Mouse (Mus musculus) stomach, embryonic 14.5 days (tissue): ENCODE results near the gene Nsun4. TPM values are rescaled to one million over a fixed set of nuclear protein-coding genes. Genes with fewer than 3 reads are reported as not detected.
A peak's percentile ranks its signal among the peaks of the same experiment; 100 is the strongest.

Experiments used
- ATAC-seq: fragments of 200-750 bp; cut with Nextera tagmentation; 2 replicates; pipeline ENCODE4 v1.8.0; 2017; ENCODE audit warnings: low read depth, moderate TSS enrichment; ENCODE audit not compliant: insufficient number of reproducible peaks, insufficient read depth, low FRiP score
- H3K27ac ChIP-seq: fragments of 300-500 bp; sonication (generic); 2 replicates; pipeline ENCODE4 v1.5.1; 2014; ENCODE audit warnings: mild to moderate bottlenecking, low read length, moderate library complexity, mixed read lengths
- H3K27me3 ChIP-seq: fragments of 300-500 bp; sonication (generic); 2 replicates; pipeline ENCODE4 v1.6.1; 2014; ENCODE audit warnings: low read length, control low read depth, mixed read lengths; ENCODE audit not compliant: control insufficient read depth, insufficient read depth
- H3K36me3 ChIP-seq: fragments of 300-500 bp; sonication (generic); 2 replicates; pipeline ENCODE4 v1.6.1; 2014; ENCODE audit warnings: mild to moderate bottlenecking, control low read depth, low read length, moderate library complexity, mixed read lengths; ENCODE audit not compliant: control insufficient read depth, insufficient read depth
- H3K4me1 ChIP-seq: fragments of 300-500 bp; sonication (generic); 2 replicates; pipeline ENCODE4 v1.6.1; 2014; ENCODE audit warnings: low read length, control low read depth, mixed read lengths; ENCODE audit not compliant: control insufficient read depth, insufficient read depth
- H3K4me2 ChIP-seq: fragments of 300-500 bp; sonication (generic); replicated peaks from 2 replicates; pipeline ENCODE4 v1.6.1; 2014; ENCODE audit warnings: low read depth, low read length, control low read depth
- H3K4me3 ChIP-seq: fragments of 300-500 bp; sonication (generic); 2 replicates; pipeline ENCODE4 v1.5.1; 2014; ENCODE audit warnings: low read depth, low read length, control low read depth
- H3K9ac ChIP-seq: fragments of 300-500 bp; sonication (generic); replicated peaks from 2 replicates; pipeline ENCODE4 v1.6.1; 2014; ENCODE audit warnings: low read depth, mild to moderate bottlenecking, control low read depth, low read length, moderate library complexity, mixed read lengths
- H3K9me3 ChIP-seq: fragments of 300-500 bp; sonication (generic); 2 replicates; pipeline ENCODE4 v1.6.1; 2016; ENCODE audit warnings: low read depth, low read length, control low read depth; ENCODE audit not compliant: control insufficient read depth
- WGBS: fragments of 180-500 bp; shearing (Covaris S2); extraction: QIAGEN DNeasy Blood & Tissue Kit; methylation state at CpG from one replicate; pipeline ENCODE4 v1.1.7; 2014; 5-methylcytosine and 5-hydroxymethylcytosine counted together
- polyA plus RNA-seq: library from polyadenylated mRNA; unstranded; fragments of >200 nt; fragmentation: Nextera tagmentation; extraction: Ambion mirVana; gene quantifications from 2 replicates; pipeline ENCODE4 v1.2.1, GENCODE M21; 2014

The Nsun4 gene
- polyA plus RNA-seq, 1 experiment from 2014 or later: 22.3 TPM

DNA sequence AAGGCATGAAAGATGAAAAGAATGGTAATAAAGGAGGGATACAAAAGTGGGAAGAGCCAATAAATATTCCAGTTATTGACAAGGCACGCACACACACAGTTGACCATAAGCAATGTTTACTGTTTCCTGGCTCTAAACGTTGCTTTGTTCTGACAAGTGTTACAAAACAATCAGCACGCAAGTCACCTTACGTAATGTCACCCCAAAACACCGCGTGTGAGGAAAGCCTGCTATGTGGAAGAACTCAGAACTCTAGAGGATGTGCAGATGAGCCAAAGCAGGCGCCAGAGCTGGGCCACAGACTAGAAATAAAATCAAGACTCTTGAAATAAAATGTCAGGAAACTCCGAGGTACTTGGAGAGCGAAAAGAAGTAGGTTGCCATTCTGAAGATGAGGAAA is 20.8 kb downstream of the Nsun4 start:
- Histone ChIP-seq H3K27me3 (no peaks in the 10 kb centered on the region), H3K27ac (no peak overlapping the region), H3K9ac (no peak overlapping the region), H3K36me3 (peaks cover 4% of the 10 kb centered on the region; the same call in 1 of the 2 replicates), H3K4me2 (no peak overlapping the region), H3K4me1 (no peaks in the 10 kb centered on the region), H3K4me3 (no peak overlapping the region), H3K9me3 (no peaks in the 10 kb centered on the region)
- no peak for ATAC-seq
- WGBS: 90% methylated on average over 9 of the region's 9 CpGs

DNA sequence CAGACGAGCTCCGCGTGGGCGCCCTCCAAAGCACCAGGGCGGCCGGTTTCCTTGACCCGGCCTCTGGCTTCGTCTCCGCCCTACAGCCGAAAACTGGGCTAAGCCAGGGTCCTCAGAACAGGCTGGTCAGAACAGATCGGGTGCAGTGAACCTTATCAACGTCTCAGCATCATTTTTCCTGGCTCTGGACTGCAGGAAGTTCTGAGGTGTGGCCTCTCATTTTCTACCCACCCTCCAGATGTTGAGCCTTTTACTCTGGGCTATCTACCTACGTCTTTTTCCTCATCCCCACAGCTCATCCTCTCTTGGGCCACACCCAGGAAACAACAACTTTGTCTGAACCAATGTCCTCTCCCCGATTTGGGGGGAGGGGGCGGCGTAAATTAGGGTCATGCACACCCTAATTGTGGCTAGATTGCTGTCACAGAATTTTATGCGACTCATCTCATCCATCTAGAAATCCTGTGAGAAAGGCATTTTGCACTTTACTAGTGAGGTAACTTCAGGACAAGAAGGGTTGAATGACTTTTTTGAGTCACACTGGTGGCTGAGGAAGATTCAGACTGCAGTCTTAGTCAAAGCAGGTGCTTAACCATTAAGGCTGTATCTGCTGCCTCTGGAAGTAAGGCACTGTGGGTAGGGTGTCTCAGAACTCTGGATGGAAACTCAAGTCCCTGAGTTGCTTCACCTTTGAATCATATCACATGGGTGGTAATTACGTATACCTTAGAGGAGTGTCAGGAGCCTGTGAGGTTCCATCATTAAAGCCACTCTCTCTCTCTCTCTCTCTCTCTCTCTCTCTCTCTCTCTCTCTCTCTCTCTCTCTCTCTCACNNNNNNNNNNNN is 35.6 kb downstream of the Nsun4 start, which contains the start of gene Faah:
Faah (minus strand) TSS at position 25 of the 845 bp plus-strand sequence.
- peak within 1 kb of the TSS; percentile 47 for H3K4me3 ChIP-seq
- peaks cover 9% of the 10 kb centered on the region for H3K27me3 ChIP-seq
- H3K9me3 ChIP-seq: no peaks in the 10 kb centered on the region
- H3K36me3 ChIP-seq: no peaks in the 10 kb centered on the region
- H3K27ac ChIP-seq: no peak within 1 kb of the TSS
- H3K9ac ChIP-seq: peak within 1 kb of the TSS; percentile 28; the same call in 1 of the 2 replicates
- ATAC-seq: no peak
- WGBS: 10% methylated on average over 18 of the region's 18 CpGs
- H3K4me1 ChIP-seq: no peaks in the 10 kb centered on the region
- peak within 1 kb of the TSS; percentile 84 for H3K4me2 ChIP-seq

DNA sequence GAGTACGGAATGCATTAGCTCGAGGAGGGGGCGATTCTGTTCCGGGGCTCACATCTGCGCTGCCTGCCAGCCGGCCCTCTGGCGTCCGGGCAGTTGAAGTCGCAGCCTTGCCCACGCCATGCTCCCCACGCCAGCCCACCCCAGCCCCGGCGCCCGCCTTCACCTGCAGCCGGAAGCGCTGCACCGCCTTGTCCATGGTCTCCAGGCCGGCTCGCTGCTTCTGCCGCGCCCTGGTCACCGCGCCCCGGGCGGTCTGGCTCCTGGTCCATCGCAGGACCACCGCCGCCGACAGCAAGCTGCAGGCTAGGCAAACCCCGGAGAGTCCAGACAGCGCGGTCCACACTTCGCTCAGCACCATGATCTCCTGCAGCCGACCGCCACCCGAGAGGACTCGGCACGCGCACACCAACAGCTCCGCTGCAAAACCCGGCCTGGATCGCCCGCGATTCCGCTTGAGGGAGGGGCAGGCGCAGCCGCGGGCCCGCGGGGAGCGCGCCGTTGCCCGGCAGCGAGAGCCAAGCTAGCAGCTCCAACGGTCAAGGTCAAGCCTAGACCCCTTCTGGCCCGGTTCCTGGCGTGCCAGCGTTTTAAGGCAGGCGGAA is 36.3 kb downstream of the Nsun4 start:
- no peak overlapping the region for H3K27ac ChIP-seq
- no peaks in the 10 kb centered on the region for H3K9me3 ChIP-seq
- H3K4me2 ChIP-seq: peak overlapping the region; percentile 84
- no peaks in the 10 kb centered on the region for H3K36me3 ChIP-seq
- peak; percentile 88 for ATAC-seq
- H3K4me1 ChIP-seq: no peaks in the 10 kb centered on the region
- H3K27me3 ChIP-seq: peaks cover 9% of the 10 kb centered on the region
- H3K4me3 ChIP-seq: peak overlapping the region; percentile 47
- peak overlapping the region; percentile 28; the same call in 1 of the 2 replicates for H3K9ac ChIP-seq
- WGBS: under 1% methylated on average over 60 of the region's 60 CpGs

DNA sequence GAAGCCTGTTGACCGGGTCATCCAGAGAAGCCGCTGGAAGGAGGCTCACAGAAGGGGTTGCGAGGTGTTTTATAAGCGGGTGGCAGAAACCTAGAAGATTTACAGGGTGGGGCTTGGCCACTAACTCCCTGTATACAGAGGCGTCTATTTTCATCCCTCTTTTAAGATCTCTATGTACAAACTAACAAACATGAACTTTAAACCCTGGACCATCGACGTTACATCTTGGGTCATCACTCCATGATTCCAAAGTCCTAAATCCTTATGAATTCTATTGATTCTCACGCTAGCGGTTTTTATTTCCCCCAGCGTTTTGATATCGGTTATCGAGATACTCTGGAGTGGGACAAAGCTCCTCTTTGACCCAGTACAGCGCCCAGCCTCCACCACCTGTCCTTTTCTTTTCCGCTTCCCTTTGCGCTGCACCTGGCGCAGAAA is 36.8 kb downstream of the Nsun4 start:
- no peaks in the 10 kb centered on the region for H3K36me3 ChIP-seq
- H3K27ac ChIP-seq: no peak overlapping the region
- WGBS: 9% methylated on average over 16 of the region's 16 CpGs
- peak overlapping the region; percentile 84 for H3K4me2 ChIP-seq
- peak overlapping the region; percentile 47 for H3K4me3 ChIP-seq
- H3K27me3 ChIP-seq: peaks cover 9% of the 10 kb centered on the region
- H3K9me3 ChIP-seq: no peaks in the 10 kb centered on the region
- peak overlapping the region; percentile 28; the same call in 1 of the 2 replicates for H3K9ac ChIP-seq
- no peaks in the 10 kb centered on the region for H3K4me1 ChIP-seq
- ATAC-seq: no peak

DNA sequence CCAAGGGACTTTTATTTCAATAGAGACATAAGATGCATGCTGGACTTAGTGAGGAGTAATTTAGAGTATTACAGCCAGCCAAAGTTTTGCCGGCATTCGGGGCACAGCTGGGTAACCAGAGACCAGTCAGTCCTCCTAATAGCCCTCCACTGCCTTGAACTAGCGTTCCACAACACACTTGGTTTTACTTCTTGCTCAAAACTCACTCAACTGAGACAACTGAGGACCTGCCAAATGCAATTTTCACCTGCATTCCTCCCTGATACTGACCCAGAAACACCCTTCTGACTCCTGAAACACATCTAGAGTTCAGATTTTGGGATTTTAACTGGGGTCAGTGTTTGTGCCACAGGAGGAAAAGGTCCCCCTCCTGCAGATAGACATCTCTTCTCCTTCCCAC is 37.3 kb downstream of the Nsun4 start:
- Histone ChIP-seq H3K4me1 (no peaks in the 10 kb centered on the region), H3K9ac (no peak overlapping the region), H3K9me3 (no peaks in the 10 kb centered on the region), H3K27ac (no peak overlapping the region), H3K4me3 (peak overlapping the region; percentile 47; the same call in 1 of the 2 replicates), H3K36me3 (no peaks in the 10 kb centered on the region), H3K27me3 (peaks cover 9% of the 10 kb centered on the region), H3K4me2 (peak overlapping the region; percentile 84)
- WGBS: 63% methylated on average over 3 of the region's 3 CpGs
- no peak for ATAC-seq

- H3K9me3 ChIP-seq: no peaks in the 10 kb centered on the region
- 69% methylated on average over 8 of the region's 8 CpGs for WGBS
- H3K36me3 ChIP-seq: no peaks in the 10 kb centered on the region
- H3K27me3 ChIP-seq: peaks cover 9% of the 10 kb centered on the region
- no peak for ATAC-seq
- no peak overlapping the region for H3K4me3 ChIP-seq
- no peaks in the 10 kb centered on the region for H3K4me1 ChIP-seq
- H3K27ac ChIP-seq: no peak overlapping the region
- H3K4me2 ChIP-seq: no peak overlapping the region
- no peak overlapping the region for H3K9ac ChIP-seq
Measured at GRCm38 (mm10) chr4:116015996-116016395, 37.7 kb downstream of the Nsun4 start.

- Histone ChIP-seq H3K27ac (no peak overlapping the region), H3K4me2 (no peak overlapping the region), H3K4me1 (no peaks in the 10 kb centered on the region), H3K4me3 (no peak overlapping the region), H3K9me3 (no peaks in the 10 kb centered on the region), H3K36me3 (no peaks in the 10 kb centered on the region), H3K9ac (no peak overlapping the region), H3K27me3 (peaks cover 9% of the 10 kb centered on the region)
- no peak for ATAC-seq
- 83% methylated on average over 5 of the region's 5 CpGs for WGBS
Measured at GRCm38 (mm10) chr4:116015502-116015901, 38.2 kb downstream of the Nsun4 start.

DNA sequence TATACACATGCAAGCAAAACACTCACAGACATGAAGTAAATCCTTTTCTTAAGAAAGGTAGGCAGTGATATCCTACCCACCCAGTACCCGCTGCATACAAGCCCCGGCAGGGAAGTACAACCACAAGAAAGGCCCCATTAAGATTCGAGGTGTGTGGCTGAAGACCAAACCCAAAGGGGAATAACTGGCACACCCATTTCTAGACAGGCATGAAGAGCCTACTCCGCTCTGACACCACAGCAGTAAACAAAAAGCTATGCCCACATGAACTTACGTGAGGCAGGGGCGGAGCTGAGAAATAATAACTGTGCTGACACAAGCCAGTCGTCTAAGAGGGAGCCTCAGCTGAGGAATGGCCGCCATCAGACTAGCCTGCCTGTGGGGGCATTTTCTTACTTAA is 43.5 kb downstream of the Nsun4 start:
- H3K9me3 ChIP-seq: no peaks in the 10 kb centered on the region
- H3K4me3 ChIP-seq: no peak overlapping the region
- ATAC-seq: no peak
- WGBS: 67% methylated on average over 8 of the region's 8 CpGs
- H3K4me2 ChIP-seq: no peak overlapping the region
- no peaks in the 10 kb centered on the region for H3K27me3 ChIP-seq
- H3K36me3 ChIP-seq: no peaks in the 10 kb centered on the region
- no peaks in the 10 kb centered on the region for H3K4me1 ChIP-seq
- H3K27ac ChIP-seq: no peak overlapping the region
- no peak overlapping the region for H3K9ac ChIP-seq
